Mouse (Mus musculus): ENCODE measurements around the gene Ugt1a2. TPM values are rescaled to one million over a fixed set of nuclear protein-coding genes. Genes with fewer than 3 reads are reported as not detected.

Ugt1a2 gene
- polyA plus RNA-seq, 1 experiment = not detected

DNA sequence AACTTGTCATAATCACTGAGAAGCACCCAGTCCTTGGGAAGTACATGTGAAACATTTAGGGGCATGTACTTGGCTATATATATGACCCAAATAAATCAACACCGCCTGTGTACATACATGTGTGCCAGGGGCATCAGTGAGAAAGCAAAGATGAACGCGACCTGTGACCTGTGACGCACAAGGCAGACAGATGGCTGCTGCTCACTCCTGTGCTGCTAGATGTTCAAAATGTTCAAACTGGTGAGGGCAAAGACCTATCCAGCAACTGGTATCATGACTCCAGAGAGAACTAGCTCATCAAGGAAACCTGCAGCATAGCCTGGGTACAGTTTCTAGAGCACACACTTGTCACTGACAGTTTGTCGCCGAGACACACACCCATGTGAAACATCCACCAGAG, 67.1 kb downstream of the Ugt1a2 start:
- Histone ChIP-seq H3K4me1 (ENCODE audit: control insufficient read depth, insufficient read depth, low read length) (peaks cover 6% of the 10 kb centered on the region), H3K27ac (ENCODE audit: insufficient read depth, low read length) (no peak overlapping the region), H3K4me3 (ENCODE audit: insufficient read depth, low read length) (no peak overlapping the region)
- TF ChIP-seq POLR2A (IDR thresholded peaks at IDR 0.05; ENCODE audit: low read depth, low read length) (no peak), CTCF (IDR thresholded peaks at IDR 0.05; ENCODE audit: borderline replicate concordance, insufficient read depth, low read length) (no peak)

GRCm38 (mm10) chr1:88268070-88268469, 67.7 kb downstream of the Ugt1a2 start:
- Histone ChIP-seq H3K4me1 (ENCODE audit: control insufficient read depth, insufficient read depth, low read length) (0 out of 2 replicates have a peak, but pooled peaks cover under 1% of the 10 kb centered on the region), H3K4me3 (ENCODE audit: insufficient read depth, low read length) (no peak overlapping the region), H3K27ac (ENCODE audit: insufficient read depth, low read length) (no peak overlapping the region)
- TF ChIP-seq CTCF (IDR thresholded peaks at IDR 0.05; ENCODE audit: borderline replicate concordance, insufficient read depth, low read length) (no peak), POLR2A (IDR thresholded peaks at IDR 0.05; ENCODE audit: low read depth, low read length) (no peak)

Other genes with a start within 250 kb of the Ugt1a2 start
- gene Usp40, start 192.1 kb upstream of the Ugt1a2 start, polyA plus RNA-seq (2011; ENCODE audit: insufficient read length, low read depth, missing spikeins) = 40.6 and 44.4 TPM in 2 replicates
- not detected in 2 replicates for gene Ugt1a10, start 145.2 kb upstream of the Ugt1a2 start, polyA plus RNA-seq (2011; ENCODE audit: insufficient read length, low read depth, missing spikeins)
- gene Ugt1a9, start 129.8 kb upstream of the Ugt1a2 start, polyA plus RNA-seq (2011; ENCODE audit: insufficient read length, low read depth, missing spikeins) = not detected in 2 replicates
- not detected in 2 replicates for gene Ugt1a8, start 112.8 kb upstream of the Ugt1a2 start, polyA plus RNA-seq (2011; ENCODE audit: insufficient read length, low read depth, missing spikeins)
- 8.0 and 11.2 TPM in 2 replicates for gene Ugt1a7c, start 105.5 kb upstream of the Ugt1a2 start, polyA plus RNA-seq (2011; ENCODE audit: insufficient read length, low read depth, missing spikeins)
- 0.58 and 1.8 TPM in 2 replicates for gene Ugt1a6b, start 97.3 kb upstream of the Ugt1a2 start, polyA plus RNA-seq (2011; ENCODE audit: insufficient read length, low read depth, missing spikeins)
- gene Ugt1a6a, start 65.8 kb upstream of the Ugt1a2 start, polyA plus RNA-seq (2011; ENCODE audit: insufficient read length, low read depth, missing spikeins) = 16.4 and 20.8 TPM in 2 replicates
- gene Ugt1a5, start 34.6 kb upstream of the Ugt1a2 start, polyA plus RNA-seq (2011; ENCODE audit: insufficient read length, low read depth, missing spikeins) = 0.39 TPM in 1 of 2 replicates, not detected in the other
- 3.0 and 3.9 TPM in 2 replicates for gene Dnajb3, start 5.2 kb downstream of the Ugt1a2 start, polyA plus RNA-seq (2011; ENCODE audit: insufficient read length, low read depth, missing spikeins)
- not detected in 2 replicates for gene Ugt1a1, start 11.4 kb downstream of the Ugt1a2 start, polyA plus RNA-seq (2011; ENCODE audit: insufficient read length, low read depth, missing spikeins)
- not detected in 2 replicates for gene Mroh2a, start 26.4 kb downstream of the Ugt1a2 start, polyA plus RNA-seq (2011; ENCODE audit: insufficient read length, low read depth, missing spikeins)
- gene Hjurp, start 77.0 kb downstream of the Ugt1a2 start, polyA plus RNA-seq (2011; ENCODE audit: insufficient read length, low read depth, missing spikeins) = 106 and 122 TPM in 2 replicates
- not detected in 2 replicates for gene Trpm8, start 77.1 kb downstream of the Ugt1a2 start, polyA plus RNA-seq (2011; ENCODE audit: insufficient read length, low read depth, missing spikeins)
- not detected in 2 replicates for gene Spp2, start 206.4 kb downstream of the Ugt1a2 start, polyA plus RNA-seq (2011; ENCODE audit: insufficient read length, low read depth, missing spikeins)